Mouse (Mus musculus) kidney, embryonic 14.5 days (tissue): ENCODE results near the gene Hacd3. TPM values are rescaled to one million over a fixed set of nuclear protein-coding genes. Genes with fewer than 3 reads are reported as not detected.

Experiments used
- ATAC-seq: fragments of 200-750 bp; cut with Nextera tagmentation; 2 replicates; pipeline ENCODE4 v1.8.0; 2017; ENCODE audit warnings: moderate number of reproducible peaks, mild to moderate bottlenecking, moderate TSS enrichment, moderate library complexity; ENCODE audit not compliant: low FRiP score, low TSS enrichment
- H3K27ac ChIP-seq: fragments of 300-500 bp; sonication (generic); 2 replicates; pipeline ENCODE4 v1.5.1; 2014; ENCODE audit warnings: low read depth, mild to moderate bottlenecking, low read length, moderate library complexity, mixed read lengths
- H3K27me3 ChIP-seq: fragments of 300-500 bp; sonication (generic); 2 replicates; pipeline ENCODE4 v1.6.1; 2014; ENCODE audit warnings: mild to moderate bottlenecking, low read length; ENCODE audit not compliant: control insufficient read depth, insufficient read depth
- H3K36me3 ChIP-seq: fragments of 300-500 bp; sonication (generic); 2 replicates; pipeline ENCODE4 v1.6.1; 2014; ENCODE audit warnings: low read length, mixed read lengths; ENCODE audit not compliant: control insufficient read depth, insufficient read depth
- H3K4me1 ChIP-seq: fragments of 300-500 bp; sonication (generic); 2 replicates; pipeline ENCODE4 v1.6.1; 2014; ENCODE audit warnings: low read length, mixed read lengths; ENCODE audit not compliant: control insufficient read depth, insufficient read depth
- H3K4me2 ChIP-seq: fragments of 300-500 bp; sonication (generic); replicated peaks from 2 replicates; pipeline ENCODE4 v1.6.1; 2014; ENCODE audit warnings: low read depth, mild to moderate bottlenecking, low read length
- H3K4me3 ChIP-seq: fragments of 300-500 bp; sonication (generic); 2 replicates; pipeline ENCODE4 v1.5.1; 2014; ENCODE audit warnings: mild to moderate bottlenecking, low read length
- H3K9ac ChIP-seq: fragments of 300-500 bp; sonication (generic); 2 replicates; pipeline ENCODE4 v1.6.1; 2014; ENCODE audit warnings: low read depth, mild to moderate bottlenecking, low read length, moderate library complexity
- H3K9me3 ChIP-seq: fragments of 300-500 bp; sonication (generic); 2 replicates; pipeline ENCODE4 v1.6.1; 2016; ENCODE audit warnings: low read length; ENCODE audit not compliant: control insufficient read depth
- WGBS: fragments of 180-500 bp; shearing (Covaris S2); extraction: QIAGEN DNeasy Blood & Tissue Kit; methylation state at CpG from one replicate; pipeline ENCODE4 v1.1.7; 2014; 5-methylcytosine and 5-hydroxymethylcytosine counted together
- polyA plus RNA-seq: library from polyadenylated mRNA; unstranded; fragments of >200 nt; fragmentation: Nextera tagmentation; extraction: Ambion mirVana; gene quantifications from 2 replicates; pipeline ENCODE4 v1.2.1, GENCODE M21; 2014

Gene Hacd3
- polyA plus RNA-seq, 1 experiment from 2014 or later: 85.6 TPM

- Histone ChIP-seq H3K9ac (no peak overlapping the region), H3K27me3 (no peaks in the 10 kb centered on the region), H3K36me3 (no peaks in the 10 kb centered on the region), H3K4me1 (peaks cover 17% of the 10 kb centered on the region), H3K4me3 (peak overlapping the region; percentile 97), H3K9me3 (no peaks in the 10 kb centered on the region), H3K27ac (no peak overlapping the region), H3K4me2 (peak overlapping the region; percentile 81; the same call in 1 of the 2 replicates)
- WGBS: 70% methylated on average over 4 of the region's 4 CpGs
- no peak for ATAC-seq
These were observed 1.4 kb downstream of the Hacd3 start for GRCm38 (mm10) chr9:65020128-65020527.

GRCm38 (mm10) chr9:65019146-65019545, 2.3 kb downstream of the Hacd3 start:
- Histone ChIP-seq H3K27me3 (no peaks in the 10 kb centered on the region), H3K9ac (no peak overlapping the region), H3K36me3 (no peaks in the 10 kb centered on the region), H3K4me3 (no peak overlapping the region), H3K9me3 (no peaks in the 10 kb centered on the region), H3K4me1 (peaks cover 17% of the 10 kb centered on the region), H3K4me2 (no peak overlapping the region), H3K27ac (no peak overlapping the region)
- 62% methylated on average over 3 of the region's 3 CpGs for WGBS
- no peak for ATAC-seq

GRCm38 (mm10) chr9:65018588-65019121, 2.8 kb downstream of the Hacd3 start:
- Histone ChIP-seq H3K27me3 (no peaks in the 10 kb centered on the region), H3K36me3 (no peaks in the 10 kb centered on the region), H3K4me2 (no peak overlapping the region), H3K27ac (no peak overlapping the region), H3K4me3 (no peak overlapping the region), H3K9me3 (no peaks in the 10 kb centered on the region), H3K4me1 (peaks cover 17% of the 10 kb centered on the region), H3K9ac (no peak overlapping the region)
- ATAC-seq: no peak
- 65% methylated on average over 3 of the region's 3 CpGs for WGBS

GRCm38 (mm10) chr9:65017896-65018295, 3.6 kb downstream of the Hacd3 start:
- Histone ChIP-seq H3K27ac (no peak overlapping the region), H3K27me3 (no peaks in the 10 kb centered on the region), H3K36me3 (no peaks in the 10 kb centered on the region), H3K4me1 (peaks cover 17% of the 10 kb centered on the region), H3K9me3 (no peaks in the 10 kb centered on the region), H3K4me3 (no peak overlapping the region), H3K4me2 (no peak overlapping the region), H3K9ac (no peak overlapping the region)
- WGBS: 87% methylated on average over 4 of the region's 4 CpGs
- ATAC-seq: no peak

GRCm38 (mm10) chr9:65016978-65017827, 4.3 kb downstream of the Hacd3 start:
- Histone ChIP-seq H3K9me3 (no peaks in the 10 kb centered on the region), H3K4me3 (no peak overlapping the region), H3K27me3 (no peaks in the 10 kb centered on the region), H3K36me3 (no peaks in the 10 kb centered on the region), H3K9ac (no peak overlapping the region), H3K4me2 (no peak overlapping the region), H3K4me1 (peaks cover 15% of the 10 kb centered on the region), H3K27ac (no peak overlapping the region)
- WGBS: 77% methylated on average over 16 of the region's 16 CpGs
- no peak for ATAC-seq

GRCm38 (mm10) chr9:65016241-65016977, 5.1 kb downstream of the Hacd3 start:
- Histone ChIP-seq H3K9me3 (no peaks in the 10 kb centered on the region), H3K27ac (no peak overlapping the region), H3K27me3 (no peaks in the 10 kb centered on the region), H3K9ac (no peak overlapping the region), H3K4me2 (no peak overlapping the region), H3K4me3 (no peak overlapping the region), H3K36me3 (no peaks in the 10 kb centered on the region), H3K4me1 (peaks cover 10% of the 10 kb centered on the region)
- 85% methylated on average over 4 of the region's 4 CpGs for WGBS
- ATAC-seq: no peak

GRCm38 (mm10) chr9:65015461-65016222, 5.9 kb downstream of the Hacd3 start:
- Histone ChIP-seq H3K36me3 (no peaks in the 10 kb centered on the region), H3K4me2 (no peak overlapping the region), H3K4me3 (no peak overlapping the region), H3K9me3 (no peaks in the 10 kb centered on the region), H3K27me3 (no peaks in the 10 kb centered on the region), H3K27ac (no peak overlapping the region), H3K9ac (no peak overlapping the region), H3K4me1 (peaks cover 10% of the 10 kb centered on the region)
- no peak for ATAC-seq
- 79% methylated on average over 7 of the region's 7 CpGs for WGBS

GRCm38 (mm10) chr9:65011304-65011703, 10.2 kb downstream of the Hacd3 start:
- H3K27me3 ChIP-seq: no peaks in the 10 kb centered on the region
- H3K4me1 ChIP-seq: peaks cover 5% of the 10 kb centered on the region; the same call in 1 of the 2 replicates
- no peak overlapping the region for H3K4me3 ChIP-seq
- H3K27ac ChIP-seq: no peak overlapping the region
- no peak overlapping the region for H3K9ac ChIP-seq
- 57% methylated on average over 6 of the region's 6 CpGs for WGBS
- no peak overlapping the region for H3K4me2 ChIP-seq
- H3K9me3 ChIP-seq: no peaks in the 10 kb centered on the region
- peaks cover 1% of the 10 kb centered on the region; the same call in 1 of the 2 replicates for H3K36me3 ChIP-seq
- no peak for ATAC-seq
